Mouse (Mus musculus) left cerebral cortex, adult 2 months (tissue): ENCODE data around the gene Gcsam. TPM values are rescaled to one million over a fixed set of nuclear protein-coding genes. Genes with fewer than 3 reads are reported as not detected.

Source experiments
- DNase-seq, 2 experiments: peaks; one replicate each; pipeline ENCODE4 v3.0.0; 2021 to 2022; ENCODE audit warnings: low spot score in 2 of 2, mixed read lengths in 1 of 2; ENCODE audit errors: extremely low spot score in 1 of 2
- H3K27ac ChIP-seq: fragments of 200-600 bp; 2 replicates; pipeline ENCODE4 v1.8.1; 2022
- H3K4me3 ChIP-seq: fragments of 200-600 bp; 2 replicates; pipeline ENCODE4 v1.8.1; 2022
- CTCF ChIP-seq: fragments of 200-600 bp; IDR thresholded peaks from 2 replicates; pipeline ENCODE4 v1.8.1; 2022; ENCODE audit warnings: antibody characterized with exemption, mild to moderate bottlenecking, moderate library complexity
- intact Hi-C: fragments of 180-260 bp; cut with DNase I; formaldehyde crosslinking; loops from one replicate; pipeline ENCODE4 v1.15.1; 2025
- long read RNA-seq, 2 experiments: library from polyadenylated mRNA; stranded (forward); transcript quantifications; one replicate each; pipeline ENCODE4 v2.0.0; 2021; ENCODE audit warnings: borderline mapping rate in 2 of 2
- total RNA-seq, 2 experiments: library from RNA; stranded (reverse); gene quantifications; 2 replicates each; pipeline ENCODE4 v1.2.3; 2021

The Gcsam gene
- not detected for total RNA-seq
- long read RNA-seq, experiment 1: 0 reads
- long read RNA-seq, experiment 2: 0 reads

DNA sequence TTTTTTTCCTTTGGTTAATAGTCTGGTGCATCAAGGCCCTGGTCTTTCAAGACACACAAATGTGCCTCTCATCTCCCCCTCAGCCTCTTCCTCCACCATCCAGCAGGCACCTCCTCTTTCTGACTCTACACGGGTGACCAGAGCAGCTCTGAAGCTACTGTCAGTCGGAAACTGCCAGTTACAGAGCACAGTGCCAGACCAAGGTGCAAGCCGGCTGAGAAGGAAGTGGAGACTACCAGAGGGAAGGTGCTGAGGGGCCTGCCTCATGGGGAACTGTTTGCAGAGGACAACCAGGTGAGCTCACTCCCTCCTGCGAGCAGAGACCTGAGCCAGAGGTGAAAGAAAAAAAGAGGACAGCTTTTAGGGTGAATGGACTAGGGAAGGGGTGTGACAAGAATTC is at the start of gene Gcsam:
TSS of gene Gcsam (plus strand) at position 114 of the 400 bp plus-strand sequence.
- TF ChIP-seq CTCF: no peak
- intact Hi-C loops: no loop called here
- Histone ChIP-seq H3K4me3 (no peak within 1 kb of the TSS), H3K27ac (no peak within 1 kb of the TSS)
- no peak for DNase-seq

GRCm38 (mm10) chr16:45561747-45562146 is 48.4 kb upstream of the Gcsam start:
- intact Hi-C loops: no loop called here
- TF ChIP-seq CTCF: no peak
- no peak for DNase-seq
- Histone ChIP-seq H3K27ac (no peak overlapping the region), H3K4me3 (no peak overlapping the region)

- Histone ChIP-seq H3K27ac (no peak overlapping the region), H3K4me3 (no peak overlapping the region)
- intact Hi-C loops: no loop called here
- no peak for DNase-seq
- TF ChIP-seq CTCF: no peak
These were observed 37.9 kb upstream of the Gcsam start for GRCm38 (mm10) chr16:45572307-45572706.

GRCm38 (mm10) chr16:45579883-45580282 is 30.3 kb upstream of the Gcsam start:
- no peak overlapping the region for H3K27ac ChIP-seq
- H3K4me3 ChIP-seq: no peak overlapping the region
- DNase-seq: no peak
- intact Hi-C loops: no loop called here
- no peak; the same call in 1 of the 2 replicates for TF ChIP-seq CTCF

- Histone ChIP-seq H3K4me3 (no peak overlapping the region), H3K27ac (no peak overlapping the region)
- no peak for DNase-seq
- TF ChIP-seq CTCF: peak; percentile 58
- intact Hi-C loops: loop anchor here (1.0 kb wide), 1 partner anchor 48 kb away; no protein-coding TSS in a partner anchor
These were observed 27.7 kb upstream of the Gcsam start for GRCm38 (mm10) chr16:45582512-45582911.

GRCm38 (mm10) chr16:45593656-45594055 is 16.5 kb upstream of the Gcsam start:
- intact Hi-C loops: no loop called here
- no peak overlapping the region for H3K27ac ChIP-seq
- TF ChIP-seq CTCF: no peak
- DNase-seq: no peak
- H3K4me3 ChIP-seq: no peak overlapping the region

DNA sequence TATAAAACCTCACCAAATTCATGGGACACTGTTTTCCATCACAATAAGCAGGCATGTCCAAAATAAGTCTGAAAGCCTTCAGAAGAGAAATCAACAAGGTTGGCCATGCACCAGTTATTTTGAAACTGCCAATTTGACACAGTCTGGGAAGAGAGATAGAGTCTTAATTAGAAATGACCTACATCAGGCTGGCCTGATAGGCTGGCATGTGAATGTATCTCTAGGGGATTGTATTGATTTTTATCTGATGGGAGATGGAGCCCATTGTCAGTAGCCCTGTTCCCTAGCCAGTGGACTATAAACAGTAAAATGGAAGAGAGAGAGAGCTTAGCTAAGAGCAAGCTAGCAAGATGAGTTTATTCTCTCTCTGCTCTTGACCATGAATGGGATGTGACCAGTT is 14.7 kb upstream of the Gcsam start:
- TF ChIP-seq CTCF: no peak
- intact Hi-C loops: no loop called here
- no peak overlapping the region for H3K27ac ChIP-seq
- no peak overlapping the region for H3K4me3 ChIP-seq
- no peak for DNase-seq

DNA sequence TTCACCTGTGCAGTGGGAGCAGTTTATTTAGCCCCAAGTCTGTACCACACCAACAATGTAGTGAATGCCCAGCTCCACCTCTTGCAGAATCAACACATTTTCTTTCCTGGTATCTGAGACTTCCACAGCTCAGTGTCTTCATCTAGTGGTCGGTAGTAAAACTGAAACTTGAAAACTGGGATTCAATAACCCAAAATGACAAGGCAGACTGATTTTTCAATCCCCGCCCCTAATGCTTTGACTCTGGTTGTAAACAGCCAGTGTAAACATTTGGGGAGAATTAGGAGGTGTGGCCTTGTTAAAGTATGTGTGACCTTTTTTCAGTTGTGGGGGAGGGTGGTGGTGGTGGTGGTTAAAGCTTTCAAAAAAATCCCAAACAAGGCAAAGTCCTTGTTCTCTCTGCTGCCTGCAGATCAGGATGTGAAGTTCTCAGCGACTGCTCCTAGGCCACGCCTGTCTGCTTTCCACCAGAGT is 1.7 kb upstream of the Gcsam start:
- peak; percentile 87 for TF ChIP-seq CTCF
- intact Hi-C loops: loop anchor here (1.0 to 10.0 kb wide), 3 partner anchors 200 to 412 kb away; partner anchors contain the start of gene Cd200
- Histone ChIP-seq H3K27ac (no peak overlapping the region), H3K4me3 (no peak overlapping the region)
- no peak for DNase-seq

GRCm38 (mm10) chr16:45609300-45609699 is 880 bp upstream of the Gcsam start:
- Histone ChIP-seq H3K4me3 (no peak overlapping the region), H3K27ac (no peak overlapping the region)
- TF ChIP-seq CTCF: peak; percentile 66

GRCm38 (mm10) chr16:45613247-45613646 is 3.1 kb downstream of the Gcsam start:
- Histone ChIP-seq H3K4me3 (no peak overlapping the region), H3K27ac (no peak overlapping the region)
- TF ChIP-seq CTCF: no peak
- intact Hi-C loops: no loop called here
- no peak for DNase-seq

More at GRCm38 (mm10) chr16:45609300-45609699, 880 bp upstream of the Gcsam start:
- peak in 1 of 2 experiments; percentile 17 for DNase-seq
- intact Hi-C loops: loop anchor here (2.0 to 10.0 kb wide), 2 partner anchors 200 to 274 kb away; partner anchors contain the start of gene Cd200

DNA sequence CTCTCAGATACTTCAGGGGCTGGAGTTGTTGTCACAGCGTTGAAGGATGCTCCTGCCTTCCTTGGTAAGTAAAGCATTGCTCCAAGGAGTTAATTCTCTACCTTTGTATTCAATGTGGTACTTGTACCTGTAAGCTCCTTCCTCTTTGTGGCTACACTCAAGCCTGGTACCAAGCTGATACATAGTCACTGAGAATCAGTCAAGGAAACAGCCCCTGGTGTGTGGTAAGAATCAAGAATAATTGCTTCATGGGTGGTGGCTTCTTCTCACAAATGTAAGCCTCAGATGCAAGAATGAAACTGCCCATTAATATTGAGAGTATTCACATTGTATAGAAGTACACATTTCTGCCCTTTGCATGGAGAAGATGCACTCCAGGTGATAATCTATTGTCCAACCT is 5.8 kb downstream of the Gcsam start:
- TF ChIP-seq CTCF: no peak
- no peak for DNase-seq
- intact Hi-C loops: no loop called here

DNA sequence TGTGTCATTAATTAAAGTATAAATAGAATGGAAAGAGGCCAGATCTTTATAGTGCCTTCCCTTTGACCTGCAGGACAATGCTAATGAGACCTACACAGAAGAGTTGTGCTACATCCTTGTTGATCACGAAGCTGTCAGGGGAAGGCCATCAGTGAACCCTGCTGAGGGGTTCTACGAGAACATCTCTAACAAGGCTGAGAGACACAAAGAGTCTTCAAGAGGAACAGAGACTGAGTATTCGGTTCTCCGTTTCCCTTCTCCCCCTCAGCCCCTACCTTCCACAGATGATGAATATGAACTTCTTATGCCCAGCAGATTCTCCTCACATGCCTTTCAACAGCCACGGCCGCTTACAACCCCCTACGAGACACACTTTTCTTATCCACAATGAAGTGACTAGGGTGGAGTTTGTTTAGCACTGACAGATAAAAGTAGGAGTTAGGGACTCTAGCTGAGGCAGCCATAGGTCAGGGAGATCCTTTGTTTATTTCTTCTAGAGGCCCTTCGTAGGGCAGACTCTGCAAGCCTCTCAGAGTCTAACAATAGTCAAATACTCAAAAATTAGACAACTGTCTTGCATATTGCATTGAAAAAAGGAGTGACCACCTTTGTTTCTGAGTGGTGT is 9.7 kb downstream of the Gcsam start:
- no peak overlapping the region for H3K27ac ChIP-seq
- no peak overlapping the region for H3K4me3 ChIP-seq
- intact Hi-C loops: no loop called here
- DNase-seq: no peak
- no peak for TF ChIP-seq CTCF

More for the DNA sequence above, 5.8 kb downstream of the Gcsam start:
- H3K27ac ChIP-seq: no peak overlapping the region
- H3K4me3 ChIP-seq: no peak overlapping the region

DNA sequence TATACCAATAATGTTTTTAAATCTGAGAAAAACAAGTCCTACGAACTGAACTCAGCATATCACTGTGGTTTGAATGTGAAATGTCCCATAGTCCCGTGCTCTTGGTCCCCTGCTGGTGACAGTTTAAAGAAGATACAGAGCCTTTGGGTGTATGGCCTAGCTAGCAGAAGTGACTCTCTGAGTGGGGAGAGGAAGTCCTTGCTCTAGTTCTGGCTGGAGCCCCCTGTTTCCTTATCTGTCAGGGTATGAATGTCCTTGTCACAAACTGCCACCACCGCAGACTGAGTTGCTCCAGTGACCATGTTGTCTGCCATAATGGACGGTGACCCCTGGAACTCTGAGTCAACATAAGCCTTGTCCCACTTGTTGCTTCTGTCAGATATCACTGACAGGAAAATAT is 13.1 kb downstream of the Gcsam start:
- H3K27ac ChIP-seq: no peak overlapping the region
- intact Hi-C loops: no loop called here

More for the DNA sequence above, 13.1 kb downstream of the Gcsam start:
- H3K4me3 ChIP-seq: no peak overlapping the region
- no peak for TF ChIP-seq CTCF
- no peak for DNase-seq
